Mouse (Mus musculus) olfactory bulb, adult 2 months (tissue): ENCODE data around the gene Itprid2. TPM values are rescaled to one million over a fixed set of nuclear protein-coding genes. Genes with fewer than 3 reads are reported as not detected.

Experiments used
- H3K27ac ChIP-seq: fragments of 200-500 bp; 2 replicates; pipeline ENCODE4 v1.5.1; 2012; ENCODE audit warnings: low read depth, low read length; ENCODE audit not compliant: insufficient read depth
- H3K4me1 ChIP-seq: fragments of 200-500 bp; 2 replicates; pipeline ENCODE4 v1.6.1; 2012; ENCODE audit warnings: low read length; ENCODE audit not compliant: control insufficient read depth, insufficient read depth
- H3K4me3 ChIP-seq: fragments of 200-500 bp; 2 replicates; pipeline ENCODE4 v1.5.1; 2012; ENCODE audit warnings: mild to moderate bottlenecking, low read depth, low read length, moderate library complexity; ENCODE audit not compliant: insufficient read depth
- CTCF ChIP-seq: fragments of 200-500 bp; IDR thresholded peaks from 2 replicates; pipeline ENCODE4 v1.5.1; 2012; ENCODE audit warnings: low read depth, mild to moderate bottlenecking, low read length, moderate library complexity; ENCODE audit not compliant: insufficient read depth
- POLR2A ChIP-seq: fragments of 200-500 bp; IDR thresholded peaks from 2 replicates; pipeline ENCODE4 v1.6.1; 2012; ENCODE audit warnings: mild to moderate bottlenecking, low read depth, low read length, moderate library complexity; ENCODE audit not compliant: insufficient read depth
- WGBS: fragments of 180-500 bp; shearing (Covaris S2); methylation state at CpG from one replicate; pipeline ENCODE4 v1.1.7; 2018; 5-methylcytosine and 5-hydroxymethylcytosine counted together
- polyA plus RNA-seq: library from polyadenylated mRNA; stranded (reverse); fragments of >200 nt; gene quantifications from 2 replicates; pipeline ENCODE4 v1.2.4, GENCODE M21; 2012; ENCODE audit warnings: low replicate concordance; ENCODE audit not compliant: missing spikeins, insufficient read depth, insufficient read length

Itprid2 gene
- polyA plus RNA-seq, 1 experiment = not detected

- no peak overlapping the region for H3K27ac ChIP-seq
- WGBS = 81% methylated on average over 8 of the region's 8 CpGs
- TF ChIP-seq POLR2A (no peak), CTCF (no peak)
Measured at GRCm38 (mm10) chr2:79657062-79657461, 21.9 kb downstream of the Itprid2 start.

DNA sequence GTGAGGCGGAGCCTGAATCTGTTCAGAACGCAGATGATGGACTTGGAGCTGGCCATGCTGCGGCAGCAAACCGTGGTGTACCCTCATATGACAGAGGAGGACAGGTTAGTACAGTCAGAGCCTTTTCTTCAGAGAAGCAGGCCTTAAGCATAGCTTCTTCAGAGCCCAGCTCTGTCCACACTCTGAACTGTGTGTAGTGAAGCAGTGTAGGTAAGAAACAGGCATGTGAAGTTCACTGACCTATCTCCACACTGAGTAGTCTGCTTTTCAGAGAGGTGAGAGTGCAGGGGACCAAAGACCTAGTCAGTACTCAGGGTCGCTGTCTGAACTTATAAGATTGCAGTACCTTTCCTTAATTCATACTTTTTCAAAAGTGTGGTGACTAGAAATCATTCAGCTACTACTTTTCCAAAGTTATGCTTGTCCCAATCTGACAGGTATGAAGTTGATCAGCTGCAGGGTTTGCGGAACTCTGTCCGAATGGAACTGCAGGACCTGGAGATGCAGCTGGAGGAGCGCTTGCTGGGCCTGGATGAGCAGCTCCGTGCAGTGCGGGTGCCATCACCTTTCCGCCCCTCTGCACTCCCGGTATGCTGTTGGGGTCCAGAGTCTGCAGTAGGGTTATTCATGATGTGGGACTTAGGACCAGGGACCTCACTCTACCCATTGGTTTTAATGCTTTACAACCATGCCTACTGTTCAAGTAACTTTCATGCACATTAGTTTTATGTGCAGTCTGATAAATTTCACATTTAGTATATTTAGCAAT is 25.4 kb downstream of the Itprid2 start:
- Histone ChIP-seq H3K4me1 (peaks cover 2% of the 10 kb centered on the region; the same call in 1 of the 2 replicates), H3K4me3 (no peak overlapping the region), H3K27ac (no peak overlapping the region)
- 89% methylated on average over 12 of the region's 12 CpGs for WGBS
- no peak for TF ChIP-seq CTCF
- TF ChIP-seq POLR2A = no peak

More at GRCm38 (mm10) chr2:79657062-79657461, 21.9 kb downstream of the Itprid2 start:
- H3K4me1 ChIP-seq = peaks cover 3% of the 10 kb centered on the region; the same call in 1 of the 2 replicates
- no peak overlapping the region for H3K4me3 ChIP-seq

GRCm38 (mm10) chr2:79661486-79662104 is 26.4 kb downstream of the Itprid2 start:
- peaks cover 2% of the 10 kb centered on the region; the same call in 1 of the 2 replicates for H3K4me1 ChIP-seq
- WGBS = 64% methylated on average over 7 of the region's 7 CpGs
- no peak for TF ChIP-seq POLR2A
- TF ChIP-seq CTCF = no peak
- H3K27ac ChIP-seq = no peak overlapping the region
- no peak overlapping the region for H3K4me3 ChIP-seq

DNA sequence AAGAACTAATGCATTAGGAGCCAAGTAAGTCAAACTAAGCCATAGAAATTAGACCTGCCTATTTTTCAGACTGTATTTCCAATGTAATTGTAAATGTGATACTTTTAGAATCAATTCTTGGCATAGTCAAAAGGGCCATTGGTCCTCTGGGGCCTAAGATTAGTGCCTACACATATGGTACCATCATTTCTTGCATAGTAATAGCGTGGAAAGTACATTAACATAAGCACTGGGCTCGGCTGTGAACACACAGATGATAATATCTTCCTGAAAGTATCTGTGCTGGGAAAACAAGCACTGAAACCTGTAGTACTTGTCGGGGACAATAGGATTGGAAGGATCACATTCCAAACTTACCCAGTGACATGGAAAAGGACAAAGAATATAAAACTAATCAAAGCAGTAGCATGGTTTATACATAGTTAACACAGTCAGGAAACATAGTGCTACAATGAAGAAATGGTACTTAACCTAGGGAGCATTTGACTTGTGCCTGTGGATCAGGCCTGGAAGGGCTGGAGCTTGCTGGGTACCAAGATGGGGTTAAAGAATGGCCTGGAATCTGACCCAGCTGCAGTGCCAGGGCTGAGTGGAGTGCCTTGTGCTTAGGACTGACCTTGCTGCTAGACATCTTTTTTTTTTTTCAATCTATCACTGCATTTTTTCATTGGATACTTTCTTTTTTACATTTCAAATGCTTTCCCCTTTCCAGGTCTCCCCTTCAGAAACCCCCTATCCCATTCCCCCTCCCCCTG is 29.6 kb downstream of the Itprid2 start:
- 91% methylated on average over 3 of the region's 3 CpGs for WGBS
- no peak for TF ChIP-seq CTCF
- no peak for TF ChIP-seq POLR2A
- Histone ChIP-seq H3K4me3 (no peak overlapping the region), H3K27ac (no peak overlapping the region), H3K4me1 (peaks cover 2% of the 10 kb centered on the region; the same call in 1 of the 2 replicates)

GRCm38 (mm10) chr2:79665492-79665891 is 30.3 kb downstream of the Itprid2 start:
- WGBS = 56% methylated on average over 3 of the region's 3 CpGs
- TF ChIP-seq POLR2A (no peak), CTCF (no peak)
- H3K4me1 ChIP-seq = peaks cover 2% of the 10 kb centered on the region; the same call in 1 of the 2 replicates
- no peak overlapping the region for H3K27ac ChIP-seq
- H3K4me3 ChIP-seq = no peak overlapping the region

- no peak overlapping the region for H3K4me3 ChIP-seq
- no peaks in the 10 kb centered on the region for H3K4me1 ChIP-seq
- no peak overlapping the region for H3K27ac ChIP-seq
- TF ChIP-seq CTCF (no peak), POLR2A (no peak)
- WGBS = 58% methylated on average over 3 of the region's 3 CpGs
Measured at GRCm38 (mm10) chr2:79675266-79675665, 40.1 kb downstream of the Itprid2 start.

GRCm38 (mm10) chr2:79677663-79678257 is 42.6 kb downstream of the Itprid2 start:
- no peak overlapping the region for H3K27ac ChIP-seq
- H3K4me3 ChIP-seq = no peak overlapping the region
- H3K4me1 ChIP-seq = no peaks in the 10 kb centered on the region
- WGBS = 97% methylated on average over 1 of the region's 1 CpGs
- TF ChIP-seq CTCF (no peak), POLR2A (no peak)

- TF ChIP-seq CTCF (no peak), POLR2A (no peak)
- Histone ChIP-seq H3K27ac (no peak overlapping the region), H3K4me3 (no peak overlapping the region), H3K4me1 (no peaks in the 10 kb centered on the region)
- WGBS = 73% methylated on average over 4 of the region's 4 CpGs
Measured at GRCm38 (mm10) chr2:79681672-79682071, 46.5 kb downstream of the Itprid2 start.

DNA sequence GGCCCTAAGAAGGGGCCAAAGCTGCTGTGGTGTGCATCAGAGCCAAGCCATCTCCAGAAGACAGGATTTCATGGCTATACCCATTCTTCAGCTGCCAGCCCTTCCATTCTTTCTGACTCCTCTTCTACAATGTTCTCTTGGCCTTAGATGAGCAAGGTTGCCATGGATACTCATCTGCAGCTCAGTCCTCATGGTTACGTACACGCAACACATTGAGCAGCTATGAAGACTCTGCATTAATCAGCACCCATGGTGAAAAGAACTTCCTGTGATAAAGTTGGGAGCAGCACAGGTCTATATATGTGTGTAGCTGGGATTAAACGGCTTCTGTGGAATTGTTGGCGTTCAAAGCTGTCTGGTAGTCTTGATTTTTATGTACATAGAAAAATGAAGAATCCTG is 48.1 kb downstream of the Itprid2 start:
- Histone ChIP-seq H3K27ac (no peak overlapping the region), H3K4me1 (no peaks in the 10 kb centered on the region), H3K4me3 (no peak overlapping the region)
- 75% methylated on average over 4 of the region's 4 CpGs for WGBS
- TF ChIP-seq POLR2A (no peak), CTCF (no peak)
